Mouse (Mus musculus): Measurements from ENCODE around the gene Cgref1. TPM values are rescaled to one million over a fixed set of nuclear protein-coding genes. Genes with fewer than 3 reads are reported as not detected.
A peak's percentile ranks its signal among the peaks of the same experiment; 100 is the strongest.

Cgref1 gene
- 1 to 10 TPM; 4.5 to 7.7 TPM for total RNA-seq (2021)
- long read RNA-seq, experiment 1, partial matches to known transcripts, result 0 of 4 reads
- long read RNA-seq, experiment 1, other reads (novel, unspliced or antisense), result 0 of 4 reads
- long read RNA-seq, experiment 2, transcript Cgref1-201 (6 exons, 1,442 nt), result major isoform, 11 of 11 reads
- long read RNA-seq, experiment 2, partial matches to known transcripts, result 0 of 11 reads
- long read RNA-seq, experiment 2, other reads (novel, unspliced or antisense), result 0 of 11 reads

DNA sequence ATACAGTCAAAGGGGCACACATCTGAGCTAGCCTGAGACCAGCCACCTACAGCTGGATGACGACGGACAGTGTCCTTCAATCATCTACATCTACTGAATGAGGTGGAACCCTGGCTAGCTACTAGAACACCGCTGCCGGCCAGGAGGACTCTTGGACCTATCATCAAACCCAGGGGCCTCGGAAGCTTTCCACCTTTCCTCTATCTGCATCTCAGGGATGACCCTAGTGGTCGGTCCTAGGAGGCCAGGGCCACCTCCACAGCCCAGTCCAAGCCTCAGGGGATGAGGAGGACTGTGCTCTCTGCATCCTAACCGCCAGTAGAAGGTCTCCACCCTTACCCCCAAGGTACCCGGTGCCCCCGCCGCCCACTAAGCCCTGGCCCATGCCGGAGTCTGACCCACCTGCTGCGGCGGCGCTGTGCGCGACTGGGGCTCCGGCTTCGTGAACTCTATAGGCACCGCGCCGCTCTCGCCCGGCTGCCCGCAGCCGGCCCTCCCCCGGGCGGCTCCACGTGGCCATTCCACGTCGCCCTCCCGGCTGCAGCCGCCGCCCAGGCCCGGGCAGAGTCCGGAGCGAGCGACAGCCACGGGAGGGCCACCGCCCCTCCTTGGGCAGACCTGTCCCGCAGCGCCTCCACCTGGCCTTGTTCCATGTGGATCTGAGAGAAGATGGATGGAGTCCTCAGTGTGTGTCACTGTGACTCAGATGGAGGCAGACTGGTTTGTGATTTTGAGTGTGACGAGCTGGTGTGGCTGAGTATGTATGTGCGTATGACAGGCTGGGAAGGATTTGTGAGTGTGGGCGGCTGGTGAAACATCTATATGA lies at the start of gene Cgref1:
TSS of gene Cgref1 (minus strand) at position 636 of the 826 bp plus-strand sequence.
- intact Hi-C loops (cut with DNase I; ENCODE audit: low total_unique reads), result no loop called here
- DNase-seq, result peak; percentile 66

DNA sequence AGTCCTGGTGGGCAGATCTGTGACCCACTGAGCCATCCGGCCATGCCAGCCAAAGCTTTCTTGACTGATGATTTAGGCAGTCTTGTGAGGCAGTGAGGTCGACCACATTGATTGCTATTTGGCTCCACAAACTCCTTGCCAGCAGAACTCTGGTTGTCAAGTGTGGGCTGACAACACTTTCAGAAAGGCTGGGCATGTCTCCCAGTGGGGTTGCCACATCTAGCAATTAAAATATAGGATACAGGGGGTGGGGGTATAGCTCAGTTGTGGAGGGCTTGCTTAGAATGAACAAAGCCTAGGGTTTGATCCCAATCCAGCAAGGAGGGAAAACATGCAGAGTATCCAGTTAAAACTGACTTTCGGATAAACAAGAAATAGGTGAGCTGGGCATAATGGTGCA lies 48.7 kb upstream of the Cgref1 start:
- no peak for DNase-seq
- intact Hi-C loops (cut with DNase I; ENCODE audit: low total_unique reads), result no loop called here

- intact Hi-C loops (cut with DNase I; ENCODE audit: low total_unique reads), result no loop called here
- DNase-seq, result no peak
Measured at GRCm38 (mm10) chr5:30992980-30993676, 47.7 kb upstream of the Cgref1 start.

DNA sequence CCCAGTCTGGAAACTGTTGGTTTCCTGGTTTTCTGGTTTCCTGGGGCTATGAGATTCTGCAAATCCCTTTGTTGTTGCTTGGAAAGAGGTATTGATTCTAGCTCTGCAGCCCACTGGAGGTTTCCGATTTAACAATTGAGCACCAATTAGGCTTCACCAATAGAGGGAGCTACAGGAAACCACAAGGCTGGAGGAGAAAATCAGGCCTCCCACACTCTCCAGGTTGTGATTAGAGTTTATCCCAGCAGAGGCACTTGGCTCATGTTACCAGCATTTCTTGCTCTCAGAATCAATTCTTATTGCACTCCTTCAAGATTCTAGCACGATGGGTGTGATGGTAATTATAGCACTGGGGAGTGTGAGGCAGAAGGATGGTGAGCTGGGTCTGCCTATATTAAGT lies 37.0 kb upstream of the Cgref1 start:
- DNase-seq, result no peak
- intact Hi-C loops (cut with DNase I; ENCODE audit: low total_unique reads), result no loop called here

GRCm38 (mm10) chr5:30974870-30975656 lies 29.7 kb upstream of the Cgref1 start:
- intact Hi-C loops (cut with DNase I; ENCODE audit: low total_unique reads), result no loop called here
- peak; percentile 74 for DNase-seq

GRCm38 (mm10) chr5:30969440-30969839 lies 24.0 kb upstream of the Cgref1 start:
- DNase-seq, result no peak
- intact Hi-C loops (cut with DNase I; ENCODE audit: low total_unique reads), result no loop called here

GRCm38 (mm10) chr5:30968416-30968815 lies 23.0 kb upstream of the Cgref1 start, which contains the start of gene Tcf23:
Tcf23 (plus strand) TSS chr5:30968662.
- intact Hi-C loops (cut with DNase I; ENCODE audit: low total_unique reads), result no loop called here
- DNase-seq, result peak; percentile 62

GRCm38 (mm10) chr5:30966189-30966588 lies 20.8 kb upstream of the Cgref1 start:
- no peak for DNase-seq
- intact Hi-C loops (cut with DNase I; ENCODE audit: low total_unique reads), result no loop called here

DNA sequence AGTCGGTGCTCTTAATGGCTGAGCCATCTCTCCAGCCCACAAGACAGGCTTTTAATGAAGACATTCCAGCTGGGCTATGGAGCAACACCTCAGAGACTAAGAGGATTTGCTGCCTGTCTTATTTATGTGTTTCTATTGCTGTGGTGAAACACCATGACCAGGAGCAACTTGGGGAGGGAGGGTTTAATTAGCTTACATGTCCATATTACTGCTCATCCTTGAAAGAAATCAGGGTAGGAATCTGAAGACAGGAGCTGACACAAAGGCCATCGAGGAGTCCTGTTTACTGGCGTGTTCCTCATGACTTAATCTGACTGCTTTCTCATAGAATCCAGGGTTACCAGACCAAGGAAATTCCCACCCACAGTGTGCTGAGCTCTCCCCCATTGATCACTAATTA lies 18.5 kb upstream of the Cgref1 start:
- DNase-seq, result no peak
- intact Hi-C loops (cut with DNase I; ENCODE audit: low total_unique reads), result no loop called here

- intact Hi-C loops (cut with DNase I; ENCODE audit: low total_unique reads), result no loop called here
- DNase-seq, result no peak
Measured at GRCm38 (mm10) chr5:30961545-30962505, 16.4 kb upstream of the Cgref1 start.

DNA sequence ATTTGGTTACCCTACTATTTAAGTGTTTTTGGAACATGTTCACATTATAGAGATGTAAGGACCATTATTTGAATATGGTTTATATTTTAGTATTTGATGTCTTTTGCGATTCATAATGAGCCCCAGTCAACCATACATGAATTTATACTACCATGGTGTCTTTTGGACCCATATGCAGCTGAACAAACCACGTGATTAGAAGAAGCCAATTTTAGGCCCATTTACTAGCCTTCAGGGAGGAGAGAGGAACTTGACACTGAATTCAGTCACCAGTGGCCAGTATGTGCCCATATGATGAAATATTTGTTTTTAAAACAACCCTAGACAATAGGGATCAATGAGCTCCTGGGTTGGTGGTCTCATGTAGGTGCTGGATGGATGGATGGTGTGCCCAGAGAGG lies 15.4 kb upstream of the Cgref1 start:
- intact Hi-C loops (cut with DNase I; ENCODE audit: low total_unique reads), result no loop called here
- no peak for DNase-seq

DNA sequence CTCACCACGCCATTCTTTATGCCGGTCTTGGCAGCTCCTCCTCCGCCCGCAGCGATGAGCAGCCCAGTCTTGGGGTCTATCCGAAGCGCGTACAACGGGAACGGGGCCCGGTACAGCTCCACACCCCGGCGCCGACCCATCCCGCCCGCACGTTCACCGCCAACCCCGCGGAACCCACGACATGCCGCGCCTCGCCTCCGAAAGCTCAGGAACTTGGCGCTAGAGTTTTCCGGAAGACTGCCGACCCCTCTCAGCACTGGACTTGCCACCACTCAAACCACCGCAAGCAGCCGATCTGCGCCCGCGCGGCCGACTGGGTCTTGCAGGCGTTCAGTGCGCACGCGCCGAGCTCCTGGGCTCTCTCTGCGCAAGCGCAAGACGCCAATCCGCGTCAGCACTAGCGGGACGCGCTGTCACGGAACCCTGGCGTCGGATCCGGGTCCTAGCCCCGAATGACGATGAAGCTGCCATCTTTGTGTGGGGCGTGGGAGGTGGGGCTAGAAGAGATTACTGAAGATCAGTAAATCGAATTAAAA lies 14.6 kb upstream of the Cgref1 start, which contains the start of gene Preb:
TSS of gene Preb (minus strand) at position 396 of the 536 bp plus-strand sequence.
- intact Hi-C loops (cut with DNase I; ENCODE audit: low total_unique reads), result no loop called here
- peak; percentile 99 for DNase-seq

DNA sequence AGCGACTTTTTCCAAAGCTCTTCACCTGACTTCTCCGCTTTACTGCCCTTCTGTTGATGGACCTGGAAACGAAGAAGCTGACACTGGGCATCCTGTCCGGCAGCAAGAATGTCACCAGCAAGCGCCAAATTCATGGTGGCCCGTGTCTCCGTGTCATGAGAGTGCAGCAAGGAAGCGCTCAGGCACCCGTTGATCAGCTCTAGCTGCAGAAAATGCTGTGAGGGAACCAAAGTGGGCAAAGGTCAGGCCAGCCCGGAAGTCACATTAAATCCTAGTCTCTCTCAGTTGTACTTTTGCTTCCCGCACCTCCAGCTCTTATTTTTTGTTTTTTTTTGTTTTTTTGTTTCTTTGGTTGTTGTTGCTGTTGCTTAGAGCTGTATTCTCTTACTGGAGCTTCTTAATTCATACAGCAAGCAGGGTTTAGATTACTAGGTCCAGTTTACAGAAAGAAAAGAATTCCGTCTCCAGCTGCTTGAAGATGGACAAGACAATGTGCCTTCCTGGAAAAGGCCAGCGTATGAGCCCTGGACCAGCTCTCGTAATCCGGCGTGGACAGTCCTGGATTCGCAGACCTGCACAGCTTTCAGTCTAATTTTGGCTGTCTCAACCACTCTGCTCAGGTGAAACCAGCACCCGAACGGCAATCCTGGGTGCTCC lies 13.9 kb upstream of the Cgref1 start:
- no peak for DNase-seq
- intact Hi-C loops (cut with DNase I; ENCODE audit: low total_unique reads), result no loop called here

GRCm38 (mm10) chr5:30957891-30958290 lies 12.5 kb upstream of the Cgref1 start:
- DNase-seq, result no peak
- intact Hi-C loops (cut with DNase I; ENCODE audit: low total_unique reads), result no loop called here

DNA sequence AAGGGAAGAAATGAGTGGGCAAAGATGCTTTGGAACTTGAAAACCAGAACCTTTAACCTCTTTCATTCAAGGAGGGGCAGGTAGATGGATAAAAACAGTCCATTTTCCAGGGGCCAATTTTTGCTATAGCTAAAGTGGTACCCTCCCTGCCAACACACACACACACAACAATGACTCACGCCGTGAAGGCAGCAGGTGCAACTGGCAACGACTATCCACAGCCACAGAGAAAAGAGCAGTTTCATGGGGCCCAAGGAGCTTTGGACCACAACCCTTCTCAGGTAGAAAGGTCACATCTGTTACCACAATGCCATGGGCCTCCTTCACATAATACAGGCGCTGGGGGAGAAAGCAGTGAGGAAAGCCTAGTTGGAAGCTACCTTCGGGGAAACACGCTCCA lies 10.4 kb upstream of the Cgref1 start:
- intact Hi-C loops (cut with DNase I; ENCODE audit: low total_unique reads), result no loop called here
- DNase-seq, result no peak

DNA sequence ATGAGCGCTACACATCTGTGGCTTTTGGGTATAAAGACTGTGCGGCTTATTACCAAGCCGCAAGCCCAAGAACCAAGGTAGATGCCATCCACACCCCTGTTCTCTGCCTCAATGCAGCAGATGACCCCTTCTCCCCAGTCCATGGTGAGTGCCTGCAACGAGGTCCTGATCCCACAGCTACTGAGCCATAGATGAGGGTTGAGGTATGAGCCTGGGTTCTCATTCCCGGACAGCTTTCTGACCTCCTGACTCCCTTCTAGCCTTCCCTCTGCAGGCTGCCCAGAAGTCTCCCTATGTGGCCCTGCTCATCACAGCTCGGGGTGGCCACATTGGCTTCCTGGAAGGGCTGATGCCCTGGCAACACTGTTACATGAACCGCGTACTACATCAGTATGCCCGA lies 9.2 kb upstream of the Cgref1 start:
- DNase-seq, result no peak
- intact Hi-C loops (cut with DNase I; ENCODE audit: low total_unique reads), result no loop called here

GRCm38 (mm10) chr5:30954065-30954464 lies 8.7 kb upstream of the Cgref1 start:
- DNase-seq, result no peak
- intact Hi-C loops (cut with DNase I; ENCODE audit: low total_unique reads), result no loop called here

DNA sequence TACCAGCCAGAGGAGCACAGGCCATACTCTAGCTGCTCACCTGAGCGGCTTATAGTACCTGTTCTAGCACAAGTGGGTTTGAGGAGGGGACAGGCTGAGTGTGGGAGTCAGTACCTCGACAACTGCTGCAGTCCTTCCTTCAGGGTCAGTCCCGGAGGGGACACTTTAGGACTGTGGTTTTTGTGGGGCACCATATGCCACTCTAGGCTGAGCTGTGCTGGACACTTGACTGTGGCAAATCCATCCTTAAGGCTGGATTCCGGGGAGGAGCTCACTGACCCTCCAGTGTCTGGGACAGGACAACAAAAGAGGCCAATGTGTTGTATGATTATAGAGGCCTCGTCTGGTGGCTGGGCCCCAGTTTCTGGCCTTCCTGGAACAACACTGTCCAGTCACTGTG lies 7.2 kb upstream of the Cgref1 start:
- DNase-seq, result no peak
- intact Hi-C loops (cut with DNase I; ENCODE audit: low total_unique reads), result no loop called here

Data from gastrocnemius, postnatal 14 days (tissue).